Mouse (Mus musculus) ovary, postnatal 36 days (tissue): ENCODE data around the gene Ropn1l.

ENCODE experiments used
- DNase-seq: peaks from one replicate; pipeline ENCODE4 v3.0.0; 2022; ENCODE audit warnings: low spot score, mixed read lengths

Ropn1l gene

GRCm38 (mm10) chr15:31406881-31407280, 46.7 kb downstream of the Ropn1l start:
- no peak for DNase-seq

GRCm38 (mm10) chr15:31404346-31404745, 49.2 kb downstream of the Ropn1l start:
- no peak for DNase-seq

- no peak for DNase-seq
Observed at GRCm38 (mm10) chr15:31402200-31402892, 51.2 kb downstream of the Ropn1l start.

- no peak for DNase-seq
Observed at GRCm38 (mm10) chr15:31400974-31401373, 52.6 kb downstream of the Ropn1l start.

GRCm38 (mm10) chr15:31398769-31399168, 54.8 kb downstream of the Ropn1l start:
- DNase-seq: no peak

DNA sequence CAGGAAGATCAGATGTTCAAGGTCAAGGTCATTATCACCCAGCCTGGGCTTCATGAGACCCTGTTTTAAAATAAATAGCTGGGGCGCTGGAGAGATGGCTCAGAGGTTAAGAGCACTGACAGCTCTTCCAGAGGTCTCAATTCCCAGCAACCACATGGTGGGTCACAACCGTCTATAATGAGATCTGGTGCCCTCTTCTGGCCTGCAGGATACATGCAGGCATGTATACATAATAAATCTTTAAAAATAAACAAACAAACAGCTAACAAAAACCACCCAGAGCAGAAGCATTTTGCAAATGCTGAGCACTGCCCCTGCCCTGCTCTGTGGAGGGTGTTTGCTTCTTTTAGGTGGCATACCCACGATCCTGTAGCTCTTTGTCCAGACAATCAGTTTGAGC, 56.2 kb downstream of the Ropn1l start:
- DNase-seq: no peak

GRCm38 (mm10) chr15:31396755-31397154, 56.8 kb downstream of the Ropn1l start:
- DNase-seq: no peak

GRCm38 (mm10) chr15:31395986-31396385, 57.6 kb downstream of the Ropn1l start:
- DNase-seq: no peak

DNA sequence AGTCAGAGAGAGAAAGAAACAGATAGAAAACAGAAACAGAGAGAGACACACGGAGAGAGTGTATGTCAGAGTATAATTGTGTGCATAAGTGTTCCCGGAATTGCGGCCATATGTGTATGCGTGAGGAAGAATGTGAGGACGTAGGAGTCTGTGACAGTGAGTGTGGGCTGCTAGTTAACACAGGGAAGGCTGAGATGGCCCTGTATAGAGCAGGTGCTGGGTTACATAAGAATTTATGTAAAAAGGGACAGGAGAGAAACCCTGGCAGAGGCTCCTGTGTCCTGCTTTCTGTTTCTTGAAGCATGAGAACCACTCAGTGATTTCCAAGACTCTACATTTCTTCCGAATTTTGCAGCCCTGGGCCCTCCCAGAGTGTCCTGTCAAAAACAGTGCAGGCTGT, 60.1 kb downstream of the Ropn1l start:
- no peak for DNase-seq

DNA sequence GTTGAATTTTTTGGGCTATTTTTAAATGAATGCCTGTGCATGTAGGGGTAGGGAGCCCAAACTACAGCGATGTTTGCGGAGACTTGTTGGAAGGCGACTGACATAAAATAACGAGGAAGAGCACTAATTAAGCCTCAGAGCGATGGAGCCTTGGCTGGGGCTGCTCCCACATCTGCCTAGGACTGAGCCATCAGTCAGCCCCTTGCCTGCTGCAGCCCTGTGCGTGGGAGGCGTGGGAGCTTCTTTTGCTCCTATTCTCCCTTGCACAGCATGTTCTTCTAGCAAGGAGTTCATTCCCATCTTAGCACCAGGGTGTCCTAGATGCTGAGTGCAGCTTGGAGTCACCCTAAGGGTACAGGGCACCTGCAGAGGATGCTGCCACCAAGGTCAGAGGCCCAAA, 60.8 kb downstream of the Ropn1l start:
- DNase-seq: peak; percentile 21

DNA sequence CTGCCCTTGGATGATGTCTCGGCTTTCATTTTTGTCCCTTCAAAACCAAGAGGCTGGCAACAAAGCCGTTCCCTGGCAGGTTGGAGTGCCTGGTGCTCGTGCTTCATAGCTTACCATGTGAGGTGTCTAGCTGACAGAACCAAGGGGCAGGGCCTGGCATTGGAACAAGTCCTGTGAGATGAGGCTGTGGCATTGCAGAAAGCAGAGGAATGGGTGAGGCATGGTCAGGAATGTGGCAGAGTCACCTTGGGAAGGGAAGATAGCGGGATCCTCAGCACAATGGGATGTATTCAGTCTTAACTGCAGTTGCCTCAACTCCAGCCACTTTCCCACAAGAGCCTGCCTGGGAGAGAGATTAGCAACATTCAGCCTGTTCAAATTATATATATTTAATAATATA, 61.4 kb downstream of the Ropn1l start:
- no peak for DNase-seq
